Mouse (Mus musculus) Patski (cell line): ENCODE results near the gene AI854703. TPM values are rescaled to one million over a fixed set of nuclear protein-coding genes. Genes with fewer than 3 reads are reported as not detected.
"Not testable (repeated sequence)": the region's sequence is repeated elsewhere in the genome, so short reads cannot be mapped to it uniquely, and the experiment has no call there.

Experiments
- ATAC-seq: fragments of 100-300 bp; one replicate; pipeline ENCODE4 v1.8.0; 2021
- CTCF ChIA-PET: fragments of 350-600 bp; sonication (Branson Sonifier 250); formaldehyde crosslinking; loops from one replicate; lab custom pipeline; 2022; ENCODE audit warnings: inconsistent platforms; lab: Charles Lee
- POLR2A ChIA-PET: fragments of 350-600 bp; sonication (Branson Sonifier 250); formaldehyde crosslinking; loops from one replicate; lab custom pipeline; 2022; ENCODE audit warnings: antibody characterized with exemption, inconsistent platforms; lab: Charles Lee
- DNase-seq: peaks from one replicate; pipeline ENCODE4 v3.0.0-alpha.2; 2011; ENCODE audit warnings: low read depth, low spot score
- H3K27me3 ChIP-seq: fragments of 371-371 bp; one replicate; pipeline ENCODE4 v1.5.1; 2021
- CTCF ChIP-seq: fragments of 100-300 bp; IDR thresholded peaks from one replicate; pipeline ENCODE4 v1.5.1; 2021
- in situ Hi-C: fragments of 300-500 bp; cut with MboI; formaldehyde crosslinking; loops from 3 replicates; pipeline ENCODE4 v1.11.1; 2018; ENCODE audit warnings: low pct_unique_long_range_greater_than_20kb, mixed read lengths
- polyA plus RNA-seq: library from polyadenylated mRNA; unstranded; gene quantifications from one replicate; pipeline ENCODE4 v1.2.3, GENCODE M21; 2021

Gene AI854703
- polyA plus RNA-seq, 1 experiment from 2014 or later, result 25.6 TPM

DNA sequence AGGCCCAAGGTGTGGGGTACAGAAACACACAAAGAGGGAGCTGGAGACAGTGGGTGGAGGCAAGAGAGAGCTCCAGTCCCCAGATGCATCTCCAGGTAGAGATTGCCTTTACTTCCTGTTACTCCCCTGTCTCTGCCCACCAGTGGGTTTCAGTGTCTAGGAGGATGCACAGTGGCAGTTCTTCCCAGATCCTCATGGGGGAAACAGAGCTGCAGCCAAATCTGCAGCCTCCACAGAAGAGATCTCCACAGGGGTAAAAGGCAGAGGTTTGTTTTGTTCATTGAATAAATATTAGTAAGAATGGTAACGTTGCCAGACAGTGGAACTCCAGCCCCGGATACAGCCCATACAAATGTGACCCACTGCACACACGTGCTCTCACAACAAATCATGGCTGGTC is 15.9 kb upstream of the AI854703 start:
- no peaks in the 10 kb centered on the region for H3K27me3 ChIP-seq
- ChIA-PET CTCF (interaction anchor here (1.4 kb wide), 1 partner anchor 37 kb away, joined by 3 read pairs; the partner anchor contains the start of gene Gimap8), POLR2A (interaction anchor here (0.6 to 2.4 kb wide), 2 partner anchors 8 to 17 kb away, joined by 3 to 15 read pairs; partner anchors contain the start of genes Gm44965, Repin1 and Zfp775)
- TF ChIP-seq CTCF, result no peak
- DNase-seq (no peak), ATAC-seq (no peak)
- in situ Hi-C loops, result no loop called here

DNA sequence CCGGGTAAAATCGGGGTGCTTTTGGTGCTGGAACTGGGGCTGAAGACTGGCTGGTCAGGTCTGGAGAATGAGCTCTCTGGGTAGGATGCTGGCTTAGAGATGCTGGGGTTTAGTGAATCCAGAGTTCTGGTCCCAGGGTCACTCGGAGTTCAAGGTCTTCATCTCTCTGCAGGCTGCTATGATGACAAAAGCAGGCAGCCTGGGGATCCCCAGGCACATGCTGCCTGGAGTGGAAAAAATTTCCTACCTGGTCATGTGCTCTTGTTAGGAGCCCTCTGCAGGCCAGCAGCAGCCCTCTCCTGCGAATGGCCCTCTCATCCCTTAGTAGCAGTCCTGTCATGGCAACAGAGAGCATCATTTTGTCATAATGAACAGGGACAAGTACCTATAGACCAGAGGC is 13.1 kb upstream of the AI854703 start:
- TF ChIP-seq CTCF, result no peak
- ATAC-seq (no peak), DNase-seq (no peak)
- POLR2A ChIA-PET, result interaction anchor here (2.5 kb wide), 1 partner anchor 13 kb away, joined by 8 read pairs; the partner anchor contains the start of gene AI854703
- in situ Hi-C loops, result no loop called here
- CTCF ChIA-PET, result no interaction called here
- no peaks in the 10 kb centered on the region for H3K27me3 ChIP-seq

DNA sequence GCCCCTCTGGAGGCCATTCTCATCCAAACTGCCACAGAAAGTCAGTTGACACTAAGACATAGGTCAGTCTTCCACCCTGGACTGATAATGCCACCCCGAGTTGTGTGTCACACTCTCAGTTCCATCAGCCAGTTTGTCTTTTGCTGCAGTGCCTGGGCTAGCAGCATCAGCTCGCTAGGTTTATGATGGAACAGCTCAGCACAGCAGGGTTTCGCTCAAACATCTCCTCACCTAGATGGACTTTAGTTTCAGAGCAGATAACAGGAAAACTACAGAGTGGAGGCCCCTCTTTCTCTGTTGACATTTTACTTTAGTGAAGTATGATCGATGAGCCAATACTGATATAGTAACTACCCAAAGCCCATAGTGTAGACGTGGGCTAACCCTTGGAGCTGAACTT is 11.8 kb upstream of the AI854703 start:
- in situ Hi-C loops, result no loop called here
- POLR2A ChIA-PET, result interaction anchor here (2.5 kb wide), 1 partner anchor 12 kb away, joined by 8 read pairs; the partner anchor contains the start of gene AI854703
- no peaks in the 10 kb centered on the region for H3K27me3 ChIP-seq
- CTCF ChIA-PET, result no interaction called here
- ATAC-seq, result no peak
- TF ChIP-seq CTCF, result no peak
- no peak for DNase-seq

DNA sequence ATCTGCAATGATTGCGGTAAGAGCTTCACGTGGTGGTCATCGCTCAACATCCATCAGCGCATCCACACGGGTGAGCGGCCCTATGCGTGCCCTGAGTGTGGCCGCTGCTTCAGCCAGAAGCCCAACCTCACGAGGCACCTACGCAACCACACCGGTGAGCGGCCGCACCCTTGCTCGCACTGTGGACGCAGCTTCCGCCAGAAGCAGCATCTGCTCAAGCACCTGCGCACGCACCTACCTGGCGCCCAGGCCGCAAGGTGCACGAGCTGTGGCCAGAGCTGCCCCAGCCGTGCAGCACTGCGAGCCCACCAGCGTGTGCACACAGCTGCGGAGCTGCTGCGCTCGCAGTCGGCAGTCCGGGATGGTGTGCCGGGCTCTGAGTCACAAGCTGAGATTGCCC is 6.5 kb upstream of the AI854703 start:
- POLR2A ChIA-PET, result interaction anchor here (1.1 kb wide), 1 partner anchor 17 kb away, joined by 3 read pairs; no protein-coding TSS in a partner anchor
- no peak for ATAC-seq
- in situ Hi-C loops, result no loop called here
- no peak for TF ChIP-seq CTCF
- CTCF ChIA-PET, result no interaction called here
- DNase-seq, result no peak
- H3K27me3 ChIP-seq, result no peaks in the 10 kb centered on the region

DNA sequence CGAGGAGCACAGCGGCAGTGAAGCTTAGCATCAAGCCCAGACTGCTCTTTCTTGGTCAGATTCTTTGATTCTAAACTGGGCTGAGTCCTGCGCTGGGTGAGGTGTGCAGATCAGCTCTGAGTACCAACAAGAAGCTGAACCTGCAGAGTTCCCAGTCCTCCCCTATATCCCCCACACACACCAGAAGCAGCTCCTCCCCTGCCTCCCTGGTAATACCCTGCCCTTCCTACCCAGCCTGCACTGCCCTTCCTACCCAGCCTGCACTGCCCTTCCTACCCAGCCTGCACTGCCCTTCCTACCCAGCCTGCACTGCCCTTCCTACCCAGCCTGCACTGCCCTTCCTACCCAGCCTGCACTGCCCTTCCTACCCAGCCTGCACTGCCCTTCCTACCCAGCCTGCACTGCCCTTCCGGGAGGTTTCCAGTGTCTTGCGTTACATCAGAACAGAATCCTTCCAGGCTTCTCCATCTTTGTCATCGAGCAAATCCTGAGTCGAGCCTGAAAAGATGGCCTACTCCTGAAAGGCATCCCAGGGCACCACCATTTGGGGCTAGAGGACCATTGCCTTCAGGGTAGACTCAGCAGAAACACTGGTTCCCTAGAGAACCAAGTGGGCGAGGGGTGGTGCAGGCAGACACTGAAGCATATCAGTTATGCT is 4.2 kb upstream of the AI854703 start:
- CTCF ChIA-PET, DNase-seq, H3K27me3 ChIP-seq, in situ Hi-C loops, ATAC-seq: not testable (repeated sequence)
- POLR2A ChIA-PET, result interaction anchor here (0.7 kb wide), 1 partner anchor 26 kb away, joined by 3 read pairs; no protein-coding TSS in a partner anchor

DNA sequence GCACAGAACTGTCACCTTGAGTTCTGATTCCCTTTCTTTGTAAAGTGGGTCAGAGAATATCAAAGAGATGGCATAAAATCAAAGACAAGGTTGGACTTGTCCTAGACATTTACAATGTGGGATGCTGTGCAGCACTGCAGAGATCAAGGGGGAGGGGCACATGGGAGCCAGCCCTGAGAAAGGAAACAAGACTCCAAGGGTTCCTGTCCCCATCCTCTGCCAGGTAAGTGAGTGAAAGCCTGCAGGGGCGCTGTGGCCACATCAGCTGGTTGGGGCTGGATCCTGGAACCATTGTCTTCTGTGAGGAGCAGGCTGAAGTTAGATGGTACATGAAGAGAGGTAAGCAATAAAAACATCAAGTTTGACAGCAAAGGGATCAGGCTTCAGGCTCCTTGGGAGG is 3.1 kb upstream of the AI854703 start:
- in situ Hi-C loops, result no loop called here
- no peaks in the 10 kb centered on the region for H3K27me3 ChIP-seq
- no peak for TF ChIP-seq CTCF
- ChIA-PET POLR2A (no interaction called here), CTCF (interaction anchor here (1.3 kb wide), 1 partner anchor 41 kb away, joined by 3 read pairs; no protein-coding TSS in a partner anchor)
- DNase-seq, result no peak
- no peak for ATAC-seq

DNA sequence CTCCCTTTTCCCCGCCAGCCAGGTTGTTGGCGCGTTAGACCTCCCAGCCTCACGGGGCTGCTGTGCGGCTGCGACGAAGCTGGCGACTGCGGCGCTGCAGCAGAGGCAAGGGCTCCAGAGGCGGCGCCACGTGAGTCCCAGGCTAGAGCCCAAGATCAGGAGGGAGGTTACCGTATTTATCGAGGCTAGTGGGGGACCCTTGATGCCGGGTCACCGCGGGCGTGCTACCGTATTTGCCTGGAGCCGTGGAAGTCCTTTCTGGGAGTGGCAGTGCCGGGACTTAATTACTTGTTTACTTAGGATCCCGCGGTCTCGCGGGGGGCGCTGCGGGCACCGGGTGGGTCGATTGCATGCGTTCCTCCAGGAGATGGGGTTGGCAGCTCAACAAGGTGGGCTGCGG is 420 bp downstream of the AI854703 start:
- TF ChIP-seq CTCF, result no peak
- DNase-seq (no peak), ATAC-seq (peak; percentile 55)
- ChIA-PET POLR2A (interaction anchor here (0.7 to 4.5 kb wide), 11 partner anchors 10 to 330 kb away, joined by 3 to 24 read pairs (median 4); partner anchors contain the start of genes Gm44965, Repin1 and Zfp775), CTCF (interaction anchor here (1.1 to 1.7 kb wide), 2 partner anchors 23 to 24 kb away, joined by 3 read pairs; no protein-coding TSS in a partner anchor)
- H3K27me3 ChIP-seq, result no peaks in the 10 kb centered on the region
- in situ Hi-C loops, result loop anchor here (5.0 kb wide), 1 partner anchor 90 kb away; the partner anchor contains the start of gene Atp6v0e2

DNA sequence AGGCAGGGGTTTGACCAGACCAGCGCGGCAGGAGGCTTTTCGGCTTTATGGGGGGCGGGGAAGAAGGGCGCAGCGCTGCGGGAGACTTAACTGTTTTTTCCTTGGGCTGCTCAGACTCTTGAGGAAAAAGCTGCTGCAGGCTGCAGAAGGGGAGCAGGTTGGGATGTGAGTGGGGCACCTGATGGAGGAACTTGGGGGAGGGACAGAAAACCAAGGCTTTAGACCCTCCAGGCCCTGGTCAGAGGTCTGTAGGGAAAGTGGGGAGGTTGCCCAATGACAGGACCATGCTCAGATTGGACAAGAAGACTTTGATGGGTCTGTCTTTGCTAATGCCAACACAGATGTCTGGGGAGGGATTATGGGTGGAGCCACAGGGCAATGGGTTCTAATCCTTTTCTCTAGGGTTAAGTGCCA is 954 bp downstream of the AI854703 start:
- no peaks in the 10 kb centered on the region for H3K27me3 ChIP-seq
- POLR2A ChIA-PET, result interaction anchor here (0.5 to 4.5 kb wide), 10 partner anchors 9 to 330 kb away, joined by 3 to 24 read pairs (median 4); partner anchors contain the start of genes Gm44965, Repin1 and Zfp775
- ATAC-seq (peak; percentile 2), DNase-seq (no peak)
- CTCF ChIA-PET, result interaction anchor here (1.7 to 2.0 kb wide), 2 partner anchors 12 to 25 kb away, joined by 3 to 7 read pairs; no protein-coding TSS in a partner anchor
- in situ Hi-C loops, result loop anchor here (5.0 kb wide), 1 partner anchor 90 kb away; the partner anchor contains the start of gene Atp6v0e2
- TF ChIP-seq CTCF, result no peak

DNA sequence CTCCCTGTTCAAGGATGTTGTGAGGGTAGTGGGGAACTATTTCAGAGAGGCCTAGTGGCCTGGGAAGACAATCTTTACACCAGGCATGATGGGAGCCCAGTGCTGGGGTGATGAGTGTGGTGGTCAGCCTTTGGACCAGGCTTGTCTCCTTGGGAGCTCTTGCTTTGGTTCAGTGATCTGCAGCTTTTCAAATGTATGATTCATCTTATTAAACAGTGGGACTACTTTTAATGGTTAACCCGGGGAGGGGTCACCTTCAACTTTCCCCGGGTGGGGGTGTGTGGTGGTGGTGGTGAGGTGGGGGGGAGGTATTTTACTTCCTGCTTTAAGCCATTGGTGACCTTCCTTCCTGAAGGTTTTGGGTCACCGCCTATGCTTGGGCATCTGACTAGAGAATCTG is 1.8 kb downstream of the AI854703 start:
- peak; percentile 28 for ATAC-seq

More for the DNA sequence above, 1.8 kb downstream of the AI854703 start:
- in situ Hi-C loops, result loop anchor here (5.0 kb wide), 1 partner anchor 91 kb away; the partner anchor contains the start of gene Atp6v0e2
- ChIA-PET CTCF (interaction anchor here (0.9 to 2.8 kb wide), 6 partner anchors 11 to 60 kb away, joined by 3 to 10 read pairs (median 4); partner anchors contain the start of gene Gimap8), POLR2A (interaction anchor here (0.5 to 4.5 kb wide), 7 partner anchors 9 to 56 kb away, joined by 3 to 24 read pairs (median 5); partner anchors contain the start of genes Gm44965, Repin1 and Zfp775)
- TF ChIP-seq CTCF, result no peak
- DNase-seq, result peak; percentile 79
- H3K27me3 ChIP-seq, result no peaks in the 10 kb centered on the region
